Mouse (Mus musculus) G1E (cell line): Measurements from ENCODE around the gene Iqgap3.

Source experiments
- CTCF ChIP-seq: IDR thresholded peaks from 2 replicates; pipeline ENCODE4 v1.5.1; 2012; ENCODE audit warnings: low read depth, low read length, inconsistent platforms, mixed read lengths
- GATA1 ChIP-seq: IDR thresholded peaks from 2 replicates; pipeline ENCODE4 v1.6.1; 2012; ENCODE audit warnings: borderline replicate concordance, low read length, inconsistent platforms, mixed read lengths
- GATA2 ChIP-seq: IDR thresholded peaks from 2 replicates; pipeline ENCODE4 v1.6.1; 2012; ENCODE audit warnings: low read depth, low read length, inconsistent platforms, borderline replicate concordance
- POLR2AphosphoS5 ChIP-seq: IDR thresholded peaks from 2 replicates; pipeline ENCODE4 v1.6.1; 2012; ENCODE audit warnings: low read depth, low read length, inconsistent platforms; ENCODE audit not compliant: insufficient replicate concordance
- TAL1 ChIP-seq: conservative IDR thresholded peaks from 2 replicates; pipeline ENCODE4 v1.6.1; 2012; ENCODE audit warnings: low read depth, low read length, inconsistent platforms, mixed read lengths

- TF ChIP-seq CTCF (no peak), GATA1 (no peak), TAL1 (no peak), GATA2 (no peak), POLR2AphosphoS5 (no peak)
Observed at GRCm38 (mm10) chr3:88102611-88103010, 20.8 kb downstream of the Iqgap3 start.
